Mouse (Mus musculus): ENCODE measurements around the gene Agtrap. TPM values are rescaled to one million over a fixed set of nuclear protein-coding genes. Genes with fewer than 3 reads are reported as not detected.

Gene Agtrap
- total and polyA plus RNA-seq, 2 experiments from 2014 or later: 6.6 to 8.6 TPM

GRCm38 (mm10) chr4:148075881-148076280 is 11.9 kb downstream of the Agtrap start:
- 92% methylated on average over 6 of the region's 6 CpGs for WGBS
- TF ChIP-seq CTCF (IDR thresholded peaks at IDR 0.05): no peak
- H3K4me2 ChIP-seq (ENCODE audit: low read depth, low read length, poor library complexity, severe bottlenecking): no peak overlapping the region
- no peaks in the 10 kb centered on the region for H3K27me3 ChIP-seq (ENCODE audit: insufficient read depth, low read length)
- H3K36me3 ChIP-seq (ENCODE audit: insufficient read depth, low read length): no peaks in the 10 kb centered on the region
- H3K27ac ChIP-seq (ENCODE audit: low read depth, low read length): no peak overlapping the region
- H3K9ac ChIP-seq (replicated peaks; ENCODE audit: low read length, poor library complexity, severe bottlenecking): no peak overlapping the region
- no peaks in the 10 kb centered on the region for H3K9me3 ChIP-seq (ENCODE audit: low read length)
- H3K4me1 ChIP-seq (ENCODE audit: insufficient read depth, low read length): no peaks in the 10 kb centered on the region
- DNase-seq (ENCODE audit: low spot score): no peak
- no peak for ATAC-seq (ENCODE audit: low FRiP score)
- H3K4me3 ChIP-seq (ENCODE audit: low read depth, low read length): no peak overlapping the region

GRCm38 (mm10) chr4:148075259-148075658 is 12.6 kb downstream of the Agtrap start:
- no peak for ATAC-seq (ENCODE audit: low FRiP score)
- WGBS: 44% methylated on average over 21 of the region's 21 CpGs

DNA sequence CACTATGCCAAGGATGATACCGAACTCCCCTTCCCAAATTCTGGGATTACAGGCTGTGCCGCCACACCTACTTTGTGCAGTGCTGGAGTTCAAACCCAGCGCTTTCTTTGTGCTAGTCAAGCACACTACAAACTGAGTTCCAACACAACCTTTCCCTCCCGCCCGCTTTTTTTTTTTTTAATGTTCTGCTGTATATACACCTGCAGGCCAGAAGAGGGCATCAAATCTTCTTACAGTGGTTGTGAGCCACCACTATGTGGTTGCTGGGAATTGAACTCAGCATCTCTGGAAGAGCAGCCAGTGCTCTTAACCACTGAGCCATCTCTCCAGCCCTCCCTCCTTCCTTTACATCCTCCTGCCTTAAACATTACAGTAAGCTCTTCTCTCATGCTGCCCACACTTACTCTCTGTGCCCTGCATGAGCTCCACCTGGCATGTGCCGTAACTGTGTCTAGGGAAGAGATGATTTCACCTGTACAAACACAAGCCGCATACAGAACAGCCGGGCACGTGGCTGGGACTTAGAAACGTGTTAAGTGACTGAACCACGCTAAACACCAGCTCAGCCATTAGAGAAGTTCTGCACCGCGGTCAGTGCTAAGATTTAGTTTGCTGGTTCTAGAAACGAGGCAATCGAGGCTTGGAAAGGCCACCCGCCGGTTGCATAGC is 13.2 kb downstream of the Agtrap start:
- Histone ChIP-seq H3K4me2 (ENCODE audit: low read depth, low read length, poor library complexity, severe bottlenecking) (peak overlapping the region; percentile 46), H3K27me3 (ENCODE audit: insufficient read depth, low read length) (no peaks in the 10 kb centered on the region), H3K36me3 (ENCODE audit: insufficient read depth, low read length) (no peaks in the 10 kb centered on the region), H3K27ac (ENCODE audit: low read depth, low read length) (no peak overlapping the region), H3K4me3 (ENCODE audit: low read depth, low read length) (peak overlapping the region; percentile 23; the same call in 1 of the 2 replicates), H3K4me1 (ENCODE audit: insufficient read depth, low read length) (no peaks in the 10 kb centered on the region), H3K9ac (replicated peaks; ENCODE audit: low read length, poor library complexity, severe bottlenecking) (no peak overlapping the region), H3K9me3 (ENCODE audit: low read length) (no peaks in the 10 kb centered on the region)
- DNase-seq (ENCODE audit: low spot score) (peak; percentile 28), ATAC-seq (ENCODE audit: low FRiP score) (no peak)
- peak; percentile 68 for TF ChIP-seq CTCF (IDR thresholded peaks at IDR 0.05)
- WGBS: 45% methylated on average over 17 of the region's 17 CpGs

More at GRCm38 (mm10) chr4:148075259-148075658, 12.6 kb downstream of the Agtrap start:
- Histone ChIP-seq H3K4me3 (ENCODE audit: low read depth, low read length) (peak overlapping the region; percentile 23; the same call in 1 of the 2 replicates), H3K27ac (ENCODE audit: low read depth, low read length) (no peak overlapping the region), H3K4me2 (ENCODE audit: low read depth, low read length, poor library complexity, severe bottlenecking) (peak overlapping the region; percentile 46), H3K27me3 (ENCODE audit: insufficient read depth, low read length) (no peaks in the 10 kb centered on the region), H3K36me3 (ENCODE audit: insufficient read depth, low read length) (no peaks in the 10 kb centered on the region), H3K9me3 (ENCODE audit: low read length) (no peaks in the 10 kb centered on the region), H3K4me1 (ENCODE audit: insufficient read depth, low read length) (no peaks in the 10 kb centered on the region), H3K9ac (replicated peaks; ENCODE audit: low read length, poor library complexity, severe bottlenecking) (no peak overlapping the region)
- DNase-seq (ENCODE audit: low spot score): peak; percentile 76
- no peak for TF ChIP-seq CTCF (IDR thresholded peaks at IDR 0.05)

DNA sequence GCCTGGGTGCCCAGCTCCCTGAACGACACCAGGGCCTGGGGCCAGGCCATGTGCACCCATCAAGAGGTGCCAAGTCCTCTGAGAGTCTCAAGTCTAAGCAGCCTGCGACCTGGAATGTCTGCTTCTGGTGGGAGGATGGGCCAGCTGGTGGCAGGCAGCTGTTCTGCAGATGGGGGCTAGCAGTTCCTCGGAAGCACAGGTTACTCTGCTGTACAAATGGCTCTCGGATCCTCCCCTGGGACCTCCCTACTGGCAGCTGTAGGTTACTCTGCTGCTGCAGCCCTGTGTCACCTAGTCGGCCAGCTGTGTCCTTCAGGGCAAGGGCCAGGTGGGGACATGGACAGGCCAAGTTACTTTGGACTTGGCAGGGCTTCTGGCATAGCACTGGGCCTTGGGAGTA is 16.3 kb downstream of the Agtrap start:
- no peak overlapping the region for H3K4me3 ChIP-seq (ENCODE audit: low read depth, low read length)
- H3K9me3 ChIP-seq (ENCODE audit: low read length): no peaks in the 10 kb centered on the region
- 66% methylated on average over 5 of the region's 5 CpGs for WGBS
- no peak overlapping the region for H3K9ac ChIP-seq (replicated peaks; ENCODE audit: low read length, poor library complexity, severe bottlenecking)
- H3K4me2 ChIP-seq (ENCODE audit: low read depth, low read length, poor library complexity, severe bottlenecking): no peak overlapping the region
- H3K27ac ChIP-seq (ENCODE audit: low read depth, low read length): no peak overlapping the region
- ATAC-seq (ENCODE audit: low FRiP score) (no peak), DNase-seq (ENCODE audit: low spot score) (no peak)
- H3K4me1 ChIP-seq (ENCODE audit: insufficient read depth, low read length): no peaks in the 10 kb centered on the region
- H3K36me3 ChIP-seq (ENCODE audit: insufficient read depth, low read length): no peaks in the 10 kb centered on the region
- H3K27me3 ChIP-seq (ENCODE audit: insufficient read depth, low read length): no peaks in the 10 kb centered on the region
- no peak for TF ChIP-seq CTCF (IDR thresholded peaks at IDR 0.05)

DNA sequence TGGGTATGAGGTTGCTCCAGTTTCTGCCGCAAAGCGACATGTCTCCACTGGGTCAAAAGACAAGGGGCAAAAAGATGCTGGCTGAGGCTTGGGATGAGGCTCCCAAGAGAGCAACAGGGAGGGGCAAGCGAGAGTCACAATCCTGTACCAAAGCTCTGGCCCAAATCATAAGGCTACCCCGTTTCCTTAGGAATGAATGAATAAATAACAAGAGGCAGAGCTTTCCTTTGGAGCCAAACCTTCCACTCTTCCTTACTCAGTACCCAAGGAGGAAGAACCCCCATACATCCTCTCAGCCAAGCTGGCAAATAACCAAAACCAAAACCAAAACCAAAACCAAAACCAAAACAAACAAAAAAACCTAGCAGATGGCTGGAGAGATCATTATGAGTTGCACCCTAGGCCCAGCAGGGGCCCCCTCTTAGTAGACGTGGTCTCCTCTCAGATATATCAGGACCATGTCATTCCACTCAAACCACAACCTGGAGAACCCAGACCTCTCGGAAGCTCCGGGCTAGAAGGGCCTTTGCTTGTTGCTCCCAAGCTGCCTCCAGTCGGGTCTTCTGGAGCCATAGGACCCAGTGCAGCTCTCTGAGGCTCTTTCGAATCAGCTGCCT is 18.1 kb downstream of the Agtrap start:
- WGBS: 83% methylated on average over 9 of the region's 9 CpGs

GRCm38 (mm10) chr4:148067346-148067745 is 20.5 kb downstream of the Agtrap start:
- no peak for TF ChIP-seq CTCF (IDR thresholded peaks at IDR 0.05)
- H3K27me3 ChIP-seq (ENCODE audit: insufficient read depth, low read length): no peaks in the 10 kb centered on the region
- no peak overlapping the region for H3K4me2 ChIP-seq (ENCODE audit: low read depth, low read length, poor library complexity, severe bottlenecking)
- ATAC-seq (ENCODE audit: low FRiP score) (no peak), DNase-seq (ENCODE audit: low spot score) (no peak)
- no peak overlapping the region for H3K9ac ChIP-seq (replicated peaks; ENCODE audit: low read length, poor library complexity, severe bottlenecking)
- WGBS: 86% methylated on average over 8 of the region's 8 CpGs
- no peaks in the 10 kb centered on the region for H3K4me1 ChIP-seq (ENCODE audit: insufficient read depth, low read length)
- no peak overlapping the region for H3K27ac ChIP-seq (ENCODE audit: low read depth, low read length)
- H3K4me3 ChIP-seq (ENCODE audit: low read depth, low read length): no peak overlapping the region
- H3K36me3 ChIP-seq (ENCODE audit: insufficient read depth, low read length): no peaks in the 10 kb centered on the region
- no peaks in the 10 kb centered on the region for H3K9me3 ChIP-seq (ENCODE audit: low read length)

More for the DNA sequence above, 18.1 kb downstream of the Agtrap start:
- Histone ChIP-seq H3K36me3 (ENCODE audit: insufficient read depth, low read length) (no peaks in the 10 kb centered on the region), H3K4me3 (ENCODE audit: low read depth, low read length) (no peak overlapping the region), H3K4me2 (ENCODE audit: low read depth, low read length, poor library complexity, severe bottlenecking) (no peak overlapping the region), H3K27ac (ENCODE audit: low read depth, low read length) (no peak overlapping the region), H3K27me3 (ENCODE audit: insufficient read depth, low read length) (no peaks in the 10 kb centered on the region), H3K9ac (replicated peaks; ENCODE audit: low read length, poor library complexity, severe bottlenecking) (no peak overlapping the region), H3K9me3 (ENCODE audit: low read length) (no peaks in the 10 kb centered on the region), H3K4me1 (ENCODE audit: insufficient read depth, low read length) (no peaks in the 10 kb centered on the region)
- ATAC-seq (ENCODE audit: low FRiP score): no peak
- TF ChIP-seq CTCF (IDR thresholded peaks at IDR 0.05): no peak
- DNase-seq (ENCODE audit: low spot score): no peak
